Mouse (Mus musculus): ENCODE measurements at regions not wholly inside any gene's neighbourhood (a gene's known extent, or its start where the extent isn't known, plus 50 kb on each side); places are given as distances from the start of the nearest gene placed in this dataset.

DNA sequence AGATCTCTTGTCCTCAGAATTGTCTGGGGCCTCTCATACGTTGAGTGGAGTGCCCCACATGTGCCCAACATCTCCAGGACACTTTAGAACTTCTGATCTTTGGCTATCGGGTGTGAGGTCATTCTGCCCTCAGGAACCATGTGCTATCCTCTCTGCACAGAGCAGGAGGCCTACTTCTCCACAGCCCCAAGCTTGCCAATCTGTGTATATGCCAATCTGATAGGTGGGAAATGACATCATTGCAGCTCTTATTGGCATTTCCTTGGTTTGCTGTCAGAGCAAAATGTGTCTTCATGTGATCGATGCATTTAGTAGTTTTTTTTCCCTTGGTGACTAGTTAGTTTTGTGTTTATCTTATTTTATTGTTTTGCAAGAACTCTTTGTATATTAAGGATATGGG is 108.8 kb upstream of the Ptpn1 start:
- DNase-seq (ENCODE audit: low read depth, low spot score) = no peak

- DNase-seq (ENCODE audit: low read depth, low spot score) = no peak
Observed at GRCm38 (mm10) chr2:167821186-167821585, 110.7 kb upstream of the Ptpn1 start.

- no peak for DNase-seq (ENCODE audit: low read depth, low spot score)
Observed at GRCm38 (mm10) chr2:167818799-167819198, 113.1 kb upstream of the Ptpn1 start.

GRCm38 (mm10) chr2:167817030-167817429 is 114.8 kb upstream of the Ptpn1 start:
- no peak for DNase-seq (ENCODE audit: low read depth, low spot score)

DNA sequence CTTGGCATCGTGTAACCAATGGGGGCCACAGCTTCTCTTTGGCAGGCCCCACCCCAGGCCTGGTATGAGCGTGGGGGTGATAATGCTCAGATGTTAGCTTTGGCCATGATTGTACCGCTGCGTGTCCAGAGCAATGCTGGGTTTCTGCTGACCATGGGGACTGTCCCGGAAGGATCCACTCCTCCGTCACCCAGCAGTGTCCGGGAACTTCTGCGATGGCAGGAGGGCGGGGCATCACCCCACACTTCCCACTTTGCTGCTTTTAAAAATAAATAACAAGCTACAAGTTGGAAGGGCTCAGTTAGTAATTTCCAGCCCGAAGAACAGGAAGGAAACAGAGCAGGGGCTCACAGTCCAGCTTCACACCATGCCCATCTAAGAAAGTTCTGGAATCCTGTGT is 116.7 kb upstream of the Ptpn1 start:
- DNase-seq (ENCODE audit: low read depth, low spot score) = no peak

- DNase-seq (ENCODE audit: low read depth, low spot score) = no peak
Observed at GRCm38 (mm10) chr2:167809256-167809655, 119.6 kb upstream of the Tmem189 start.

DNA sequence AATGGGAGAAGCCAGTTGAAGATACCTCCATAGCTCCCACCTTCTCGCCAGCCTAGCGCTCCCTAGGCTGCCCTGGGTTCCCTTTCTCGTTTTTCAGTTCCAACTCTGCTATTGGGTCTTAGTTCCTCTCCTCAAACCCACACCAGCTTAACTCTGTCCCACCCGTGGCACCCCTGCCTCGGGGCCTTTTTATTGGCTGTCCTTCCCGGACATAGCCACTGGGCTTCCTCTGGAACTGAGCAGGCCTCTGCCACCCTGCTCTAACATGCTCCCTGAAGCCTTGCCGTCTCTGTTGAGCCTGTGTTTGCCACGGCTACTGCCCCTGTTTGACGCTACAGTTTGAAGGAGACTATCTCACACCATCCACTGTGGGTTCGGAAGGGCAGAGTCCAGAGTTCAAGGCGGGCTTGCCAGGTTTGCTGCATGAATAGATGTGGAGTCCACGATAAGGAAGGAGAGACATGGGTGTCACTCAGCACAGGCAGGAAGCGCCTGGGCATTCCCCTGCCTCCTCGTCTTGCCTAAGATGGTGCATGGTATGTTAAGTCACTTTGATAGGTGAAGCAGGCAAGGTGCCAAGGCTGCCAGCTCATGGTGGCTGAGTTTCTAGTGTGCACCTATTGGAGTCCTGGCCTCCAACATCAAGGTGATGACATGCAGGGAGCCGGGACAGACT is 116.1 kb upstream of the Tmem189 start:
- DNase-seq (ENCODE audit: low read depth, low spot score) = no peak

DNA sequence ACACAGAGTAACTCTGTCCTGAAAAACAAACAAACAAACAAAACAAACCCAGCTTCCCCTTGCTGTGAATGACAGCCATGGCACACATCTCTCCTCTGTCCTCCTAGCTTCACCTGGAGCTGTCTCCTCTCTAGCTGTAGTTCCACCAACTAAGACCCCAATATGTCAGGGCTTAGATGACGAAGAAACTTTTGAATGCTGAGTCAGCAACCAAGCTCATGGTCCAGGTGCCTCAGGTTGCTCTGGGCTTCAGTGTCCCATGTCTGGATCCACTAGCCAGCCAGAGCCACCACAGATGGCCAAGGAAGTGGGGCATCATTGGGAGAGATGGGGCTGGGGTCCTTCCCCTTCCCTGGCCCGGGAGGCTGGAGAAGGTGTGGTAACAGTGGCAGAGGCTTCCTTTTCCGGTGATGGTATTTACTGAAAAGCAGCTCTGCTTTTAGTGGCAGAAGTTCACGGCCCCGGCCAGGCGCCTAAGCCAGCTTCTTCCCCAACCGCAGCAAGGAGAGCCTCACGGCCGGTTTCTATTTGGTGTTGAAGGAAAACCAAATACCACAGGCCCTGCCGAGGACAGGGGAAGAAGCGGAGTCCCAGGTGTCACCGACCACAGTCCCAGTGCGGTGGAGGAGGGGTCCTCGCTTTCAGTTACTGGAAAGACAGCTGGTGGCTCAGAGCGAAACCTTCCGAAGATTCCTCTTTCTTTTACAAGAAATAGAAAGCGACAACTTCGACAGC is 115.0 kb upstream of the Tmem189 start:
- no peak for DNase-seq (ENCODE audit: low read depth, low spot score)

GRCm38 (mm10) chr2:167802494-167802893 is 112.9 kb upstream of the Tmem189 start:
- DNase-seq (ENCODE audit: low read depth, low spot score) = no peak

GRCm38 (mm10) chr2:167801389-167801788 is 111.8 kb upstream of the Tmem189 start:
- no peak for DNase-seq (ENCODE audit: low read depth, low spot score)

GRCm38 (mm10) chr2:167800648-167801245 is 111.1 kb upstream of the Tmem189 start:
- no peak for DNase-seq (ENCODE audit: low read depth, low spot score)

DNA sequence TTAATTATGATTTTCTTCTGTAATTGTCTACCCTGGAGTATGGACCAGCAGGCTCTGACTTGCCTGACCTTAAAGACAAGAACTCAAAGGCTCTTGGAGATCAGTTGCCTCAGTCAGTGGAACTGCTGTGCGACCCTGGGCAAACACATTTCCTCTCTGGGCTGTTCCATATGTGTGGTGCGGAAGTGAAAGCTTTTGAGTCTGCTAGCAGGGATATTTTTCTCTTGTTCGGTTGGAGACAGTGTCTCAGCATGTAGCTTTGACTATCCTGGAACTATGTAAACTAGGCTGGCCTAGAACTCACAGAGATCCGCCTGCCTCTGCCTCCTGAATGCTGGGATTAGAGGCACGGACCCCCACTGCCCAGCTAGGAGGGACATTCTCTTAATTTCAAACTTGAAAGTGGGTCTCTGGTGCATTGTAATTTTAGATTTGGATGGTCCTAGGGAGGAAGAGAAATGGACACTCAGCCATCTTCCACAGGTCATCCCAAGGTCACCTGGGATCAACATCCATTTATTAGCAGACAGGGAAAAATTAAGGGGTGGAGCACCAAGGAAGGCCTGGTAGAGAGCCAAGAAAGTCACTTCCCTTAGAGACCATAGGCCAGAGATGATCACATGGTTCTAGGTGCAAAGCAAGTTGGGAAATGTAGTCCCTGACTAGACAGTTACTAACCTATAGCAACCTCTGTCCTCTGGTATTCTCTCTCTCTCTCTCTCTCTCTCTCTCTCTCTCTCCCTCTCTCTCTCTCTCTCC is 110.2 kb upstream of the Tmem189 start:
- peak; percentile 44 for DNase-seq (ENCODE audit: low read depth, low spot score)

- no peak for DNase-seq (ENCODE audit: low read depth, low spot score)
Observed at GRCm38 (mm10) chr2:167798969-167799513, 109.4 kb upstream of the Tmem189 start.

GRCm38 (mm10) chr2:167798076-167798782 is 108.6 kb upstream of the Tmem189 start:
- no peak for DNase-seq (ENCODE audit: low read depth, low spot score)

GRCm38 (mm10) chr2:167795491-167795890 is 105.9 kb upstream of the Tmem189 start:
- DNase-seq (ENCODE audit: low read depth, low spot score) = no peak

DNA sequence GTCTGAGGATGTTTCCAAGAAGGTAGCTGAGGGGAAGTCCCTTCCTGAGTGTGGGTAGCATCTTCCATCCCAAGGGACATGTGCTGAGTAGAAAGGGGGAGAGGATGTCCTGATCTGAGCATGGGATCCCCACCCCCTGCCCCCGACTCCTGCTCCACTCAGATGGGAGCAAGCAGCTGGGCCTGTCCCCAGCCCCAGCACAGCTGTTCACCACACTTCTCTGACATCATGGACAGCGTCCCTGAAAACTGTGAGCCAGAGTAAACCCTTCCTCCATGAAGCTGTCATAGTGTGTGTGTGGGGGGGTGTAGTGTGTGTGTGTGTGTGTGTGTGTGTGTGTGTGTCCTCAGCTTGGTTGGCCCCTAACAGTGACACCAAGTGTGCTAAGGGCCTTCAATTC is 104.3 kb upstream of the Tmem189 start:
- DNase-seq (ENCODE audit: low read depth, low spot score) = no peak

GRCm38 (mm10) chr2:167792753-167793152 is 103.1 kb upstream of the Tmem189 start:
- no peak for DNase-seq (ENCODE audit: low read depth, low spot score)

GRCm38 (mm10) chr2:167792330-167792729 is 102.7 kb upstream of the Tmem189 start:
- DNase-seq (ENCODE audit: low read depth, low spot score) = no peak

DNA sequence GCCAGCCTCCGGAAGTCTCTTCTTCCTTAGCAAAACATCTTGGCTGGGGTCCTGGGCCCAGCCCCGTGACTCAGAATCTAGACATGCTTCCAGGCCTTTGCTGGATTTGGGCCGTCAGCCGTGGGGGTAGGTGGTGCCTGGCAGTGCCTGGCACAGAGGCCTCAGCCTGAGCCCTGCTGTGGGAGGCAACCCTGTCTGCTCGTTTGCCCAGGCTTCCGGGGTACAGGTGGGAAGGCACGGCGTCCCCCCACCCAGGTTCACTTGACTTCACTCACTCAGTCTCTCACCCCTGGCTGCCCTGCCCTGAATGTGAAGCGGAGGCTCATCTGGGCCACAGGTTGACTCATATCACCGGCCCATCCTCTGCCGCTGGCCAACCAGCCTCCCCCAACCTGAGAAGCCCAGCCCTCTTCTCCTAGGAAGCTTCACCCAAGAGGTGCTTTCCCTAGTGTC is 99.9 kb upstream of the Tmem189 start:
- no peak for DNase-seq (ENCODE audit: low read depth, low spot score)

DNA sequence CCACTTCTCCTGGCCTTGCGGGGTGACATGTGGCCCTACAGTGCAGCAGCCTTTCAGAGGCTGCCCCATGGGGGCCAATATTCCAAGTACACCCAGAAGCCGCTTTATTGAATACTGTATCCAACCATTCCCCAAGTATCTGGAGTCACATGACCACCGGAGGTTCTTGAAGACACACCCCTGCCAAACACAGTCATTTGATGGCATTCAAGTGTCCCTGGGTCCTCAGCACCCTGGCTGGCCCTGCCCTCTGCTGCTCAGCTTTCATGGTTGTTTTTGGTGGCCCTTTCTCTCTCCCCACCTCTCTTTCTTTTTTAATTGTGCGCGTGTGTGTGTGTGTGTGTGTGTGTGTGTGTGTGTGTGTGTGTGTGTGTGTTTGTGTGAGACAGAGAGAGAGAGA is 97.3 kb upstream of the Tmem189 start:
- no peak for DNase-seq (ENCODE audit: low read depth, low spot score)

DNA sequence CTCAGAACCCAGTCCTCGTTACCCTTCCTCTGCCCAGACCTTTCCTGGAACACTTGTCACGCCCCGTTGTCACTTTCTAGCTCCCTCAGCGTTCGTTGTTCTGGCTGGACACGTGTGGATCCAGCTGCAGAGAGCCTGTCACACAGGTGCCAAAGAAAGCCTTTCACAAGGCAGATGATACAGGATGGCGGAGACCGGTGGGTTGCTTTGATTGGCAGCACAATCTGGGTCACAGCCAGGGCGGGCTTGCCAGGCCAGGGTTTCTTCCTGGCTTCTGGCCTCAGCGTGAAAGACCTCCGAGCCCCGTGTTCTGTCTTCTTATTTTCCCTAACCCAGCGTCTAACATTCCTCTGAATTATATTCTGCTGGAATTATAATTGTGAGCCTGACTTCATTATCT is 94.7 kb upstream of the Tmem189 start:
- DNase-seq (ENCODE audit: low read depth, low spot score) = no peak

Measured in ZHBTc4 (cell line).